Mouse (Mus musculus): Measurements from ENCODE around the gene Eif4ebp2. TPM values are rescaled to one million over a fixed set of nuclear protein-coding genes. Genes with fewer than 3 reads are reported as not detected.
A peak's percentile ranks its signal among the peaks of the same experiment; 100 is the strongest.

The Eif4ebp2 gene
- polyA plus RNA-seq, 1 experiment: 42.3 TPM

DNA sequence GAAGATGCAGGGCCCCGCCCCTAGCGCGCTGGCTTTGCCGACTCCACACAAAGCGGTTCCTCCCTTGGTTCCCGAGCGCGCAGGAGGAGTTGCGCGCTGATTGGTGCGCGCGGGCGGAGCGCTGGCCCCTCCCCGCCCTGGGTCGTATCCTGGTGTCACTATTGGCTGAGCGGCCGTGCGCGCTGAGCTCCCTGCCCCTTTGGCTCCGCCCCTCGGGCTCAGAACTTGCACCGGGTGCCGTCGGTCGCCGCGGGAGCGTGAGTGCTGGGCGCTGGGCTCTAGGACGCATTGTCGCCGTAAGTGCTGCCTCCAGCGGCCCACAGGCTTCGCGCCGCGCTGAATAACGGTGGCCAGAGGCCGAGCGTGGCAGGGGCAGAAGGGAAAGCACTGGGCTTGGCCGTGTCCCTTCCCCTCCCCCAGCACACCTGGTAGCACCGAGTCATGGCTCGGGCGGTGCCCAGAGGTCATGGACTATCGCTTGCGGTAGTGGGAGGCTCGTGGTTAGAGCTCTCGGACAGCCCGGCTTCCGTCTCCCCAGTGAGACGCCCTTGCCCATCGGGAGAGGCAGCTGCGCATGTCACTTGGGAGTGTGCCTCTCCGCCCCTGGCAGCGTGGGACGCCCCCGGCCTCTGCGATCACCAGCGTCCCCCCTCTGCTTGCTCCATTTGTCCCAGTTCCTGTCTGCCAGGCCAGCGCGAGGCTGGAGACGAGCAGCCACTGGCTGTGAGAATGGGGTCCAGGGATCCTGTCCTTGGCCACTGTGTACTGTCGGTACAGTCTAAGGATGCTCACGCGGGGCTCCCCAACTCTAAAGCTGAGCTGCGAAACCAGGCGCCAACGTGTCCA lies 23.4 kb upstream of the Eif4ebp2 start, which contains the start of gene Lrrc20:
TSS of gene Lrrc20 (plus strand) at position 208 of the 846 bp plus-strand sequence.
- peak within 1 kb of the TSS; percentile 67 for H3ac ChIP-seq (ENCODE audit: control insufficient read depth, insufficient read length, low read depth)
- H3K4me3 ChIP-seq (ENCODE audit: insufficient read depth, poor library complexity, severe bottlenecking): peak within 1 kb of the TSS; percentile 71
- no peaks in the 10 kb centered on the region for H3K36me3 ChIP-seq (ENCODE audit: control insufficient read depth, insufficient read depth)
- peaks cover 1% of the 10 kb centered on the region for H3K79me3 ChIP-seq (ENCODE audit: low read depth)
- H3K27me3 ChIP-seq (ENCODE audit: control insufficient read depth, insufficient read depth, insufficient read length): no peaks in the 10 kb centered on the region
- H3K79me2 ChIP-seq (ENCODE audit: control insufficient read depth, insufficient read depth): peaks cover 32% of the 10 kb centered on the region
- no peak for TF ChIP-seq FOSL1 (IDR thresholded peaks at IDR 0.05; ENCODE audit: insufficient read depth, low read length, poor library complexity, severe bottlenecking)
- no peak for TF ChIP-seq CEBPB (IDR thresholded peaks at IDR 0.05; ENCODE audit: low read depth)
- no peak for TF ChIP-seq MAX (IDR thresholded peaks at IDR 0.05)
- TF ChIP-seq USF1 (IDR thresholded peaks at IDR 0.05; ENCODE audit: low read depth): no peak
- TF ChIP-seq MYOD1 (IDR thresholded peaks at IDR 0.05; ENCODE audit: control insufficient read depth, insufficient read length, low read depth): peak; percentile 63
- TF ChIP-seq CTCF (IDR thresholded peaks at IDR 0.05; ENCODE audit: control insufficient read depth, insufficient read depth, insufficient read length): no peak

DNA sequence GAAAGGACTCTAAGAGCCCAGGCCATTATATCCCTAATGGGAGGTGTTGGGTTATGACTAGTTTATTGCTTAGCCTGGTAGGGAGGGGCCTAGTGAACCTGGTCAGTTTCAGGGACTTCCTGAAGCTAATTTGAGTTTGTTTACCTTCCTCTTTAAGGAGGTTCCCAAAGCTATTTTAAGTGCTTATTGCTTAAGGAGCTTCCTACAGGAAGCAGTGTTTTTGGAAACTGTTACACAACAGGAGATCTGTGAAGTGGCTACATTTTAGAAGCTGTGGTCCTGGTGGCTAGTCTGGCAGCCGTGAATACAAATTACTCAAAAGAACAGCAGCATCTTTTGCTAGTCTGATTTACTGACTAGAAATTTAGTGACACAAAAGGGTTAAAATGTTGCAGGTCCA lies 21.9 kb upstream of the Eif4ebp2 start:
- H3K79me3 ChIP-seq (ENCODE audit: low read depth): peaks cover 1% of the 10 kb centered on the region
- H3K36me3 ChIP-seq (ENCODE audit: control insufficient read depth, insufficient read depth): no peaks in the 10 kb centered on the region
- H3K79me2 ChIP-seq (ENCODE audit: control insufficient read depth, insufficient read depth): peaks cover 24% of the 10 kb centered on the region
- H3K4me3 ChIP-seq (ENCODE audit: insufficient read depth, poor library complexity, severe bottlenecking): no peak overlapping the region
- H3K27me3 ChIP-seq (ENCODE audit: control insufficient read depth, insufficient read depth, insufficient read length): no peaks in the 10 kb centered on the region
- TF ChIP-seq FOSL1 (IDR thresholded peaks at IDR 0.05; ENCODE audit: insufficient read depth, low read length, poor library complexity, severe bottlenecking): no peak
- TF ChIP-seq CTCF (IDR thresholded peaks at IDR 0.05; ENCODE audit: control insufficient read depth, insufficient read depth, insufficient read length): no peak
- no peak for TF ChIP-seq MAX (IDR thresholded peaks at IDR 0.05)
- no peak for TF ChIP-seq MYOD1 (IDR thresholded peaks at IDR 0.05; ENCODE audit: control insufficient read depth, insufficient read length, low read depth)
- TF ChIP-seq MYOG (IDR thresholded peaks at IDR 0.05; ENCODE audit: control insufficient read depth, extremely low read depth, insufficient read length): no peak
- TF ChIP-seq CEBPB (IDR thresholded peaks at IDR 0.05; ENCODE audit: low read depth): no peak
- TF ChIP-seq USF1 (IDR thresholded peaks at IDR 0.05; ENCODE audit: low read depth): no peak
- no peak overlapping the region for H3ac ChIP-seq (ENCODE audit: control insufficient read depth, insufficient read length, low read depth)

DNA sequence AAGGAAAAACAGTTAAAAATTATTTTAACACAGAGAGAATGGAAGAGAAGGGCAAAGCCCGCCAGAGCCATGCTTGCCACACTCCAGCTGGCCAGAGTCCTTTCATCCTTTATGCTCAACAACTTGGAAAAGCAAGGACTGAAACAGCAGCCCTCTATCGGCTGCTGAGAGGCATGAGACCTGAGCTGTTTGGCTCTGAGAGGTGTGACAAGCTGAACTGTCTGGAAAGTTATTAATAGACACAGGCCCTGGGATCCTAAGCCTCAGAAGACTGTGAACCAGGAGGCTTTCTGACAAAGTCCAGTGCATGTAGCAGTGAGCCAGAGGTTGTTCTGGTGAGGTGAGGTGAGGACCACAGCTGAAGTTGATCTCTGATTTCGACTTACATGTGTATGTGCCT lies 21.2 kb upstream of the Eif4ebp2 start:
- Histone ChIP-seq H3K27me3 (ENCODE audit: control insufficient read depth, insufficient read depth, insufficient read length) (no peaks in the 10 kb centered on the region), H3K79me3 (ENCODE audit: low read depth) (peaks cover 1% of the 10 kb centered on the region)
- no peak for TF ChIP-seq CEBPB (IDR thresholded peaks at IDR 0.05; ENCODE audit: low read depth)

DNA sequence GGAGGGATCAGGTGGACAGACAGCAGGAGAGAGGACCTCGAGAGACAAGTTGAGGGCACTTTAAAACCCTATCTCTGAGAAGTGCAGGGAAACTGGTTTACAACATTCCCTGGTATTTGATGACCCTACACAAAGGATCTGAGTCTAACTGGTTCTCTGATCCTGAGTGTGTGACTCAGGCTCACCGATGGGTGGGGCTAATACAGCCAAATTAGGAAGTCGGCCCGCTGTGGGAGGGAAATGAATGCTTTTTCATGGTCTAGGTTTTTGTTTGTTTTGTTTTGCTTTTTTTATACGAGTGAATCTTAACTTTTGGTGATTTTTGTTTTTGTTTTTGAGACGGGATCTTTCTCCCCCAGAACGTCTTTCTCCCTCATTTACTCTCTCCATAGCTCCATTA lies 16.4 kb upstream of the Eif4ebp2 start:
- H3K36me3 ChIP-seq (ENCODE audit: control insufficient read depth, insufficient read depth): no peaks in the 10 kb centered on the region
- H3K79me2 ChIP-seq (ENCODE audit: control insufficient read depth, insufficient read depth): no peaks in the 10 kb centered on the region
- H3ac ChIP-seq (ENCODE audit: control insufficient read depth, insufficient read length, low read depth): no peak overlapping the region
- H3K79me3 ChIP-seq (ENCODE audit: low read depth): no peaks in the 10 kb centered on the region
- no peak overlapping the region for H3K4me3 ChIP-seq (ENCODE audit: insufficient read depth, poor library complexity, severe bottlenecking)
- no peaks in the 10 kb centered on the region for H3K27me3 ChIP-seq (ENCODE audit: control insufficient read depth, insufficient read depth, insufficient read length)
- TF ChIP-seq FOSL1 (IDR thresholded peaks at IDR 0.05; ENCODE audit: insufficient read depth, low read length, poor library complexity, severe bottlenecking) (no peak), CEBPB (IDR thresholded peaks at IDR 0.05; ENCODE audit: low read depth) (no peak), MYOD1 (IDR thresholded peaks at IDR 0.05; ENCODE audit: control insufficient read depth, insufficient read length, low read depth) (no peak), USF1 (IDR thresholded peaks at IDR 0.05; ENCODE audit: low read depth) (no peak), MAX (IDR thresholded peaks at IDR 0.05) (no peak), CTCF (IDR thresholded peaks at IDR 0.05; ENCODE audit: control insufficient read depth, insufficient read depth, insufficient read length) (no peak), MYOG (IDR thresholded peaks at IDR 0.05; ENCODE audit: control insufficient read depth, extremely low read depth, insufficient read length) (no peak)

More for the DNA sequence above, 21.2 kb upstream of the Eif4ebp2 start:
- Histone ChIP-seq H3K4me3 (ENCODE audit: insufficient read depth, poor library complexity, severe bottlenecking) (no peak overlapping the region), H3ac (ENCODE audit: control insufficient read depth, insufficient read length, low read depth) (no peak overlapping the region), H3K36me3 (ENCODE audit: control insufficient read depth, insufficient read depth) (no peaks in the 10 kb centered on the region), H3K79me2 (ENCODE audit: control insufficient read depth, insufficient read depth) (peaks cover 18% of the 10 kb centered on the region)

DNA sequence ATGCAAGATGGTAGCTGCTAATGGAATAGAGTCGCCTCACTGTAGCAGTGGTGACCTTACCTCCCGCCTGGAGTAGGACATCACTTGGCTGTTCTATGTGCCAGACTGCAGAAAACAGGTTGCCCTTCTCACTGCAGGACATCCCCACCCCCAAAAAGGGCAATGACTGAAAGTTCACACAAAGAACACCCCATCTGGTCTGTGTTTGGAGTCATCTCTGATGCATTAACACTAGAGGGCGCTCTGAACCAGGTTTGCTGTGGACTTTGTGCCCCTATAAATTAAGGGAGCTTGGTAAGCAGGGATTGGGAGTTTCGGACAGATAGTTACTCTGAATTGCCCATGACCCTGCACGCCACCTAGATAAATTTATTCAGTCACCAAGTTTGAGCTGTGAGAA lies 14.4 kb upstream of the Eif4ebp2 start:
- Histone ChIP-seq H3K4me3 (ENCODE audit: insufficient read depth, poor library complexity, severe bottlenecking) (no peak overlapping the region), H3K36me3 (ENCODE audit: control insufficient read depth, insufficient read depth) (no peaks in the 10 kb centered on the region), H3K79me2 (ENCODE audit: control insufficient read depth, insufficient read depth) (no peaks in the 10 kb centered on the region), H3K27me3 (ENCODE audit: control insufficient read depth, insufficient read depth, insufficient read length) (no peaks in the 10 kb centered on the region), H3ac (ENCODE audit: control insufficient read depth, insufficient read length, low read depth) (no peak overlapping the region), H3K79me3 (ENCODE audit: low read depth) (no peaks in the 10 kb centered on the region)
- TF ChIP-seq CTCF (IDR thresholded peaks at IDR 0.05; ENCODE audit: control insufficient read depth, insufficient read depth, insufficient read length): peak; percentile 46
- TF ChIP-seq MYOD1 (IDR thresholded peaks at IDR 0.05; ENCODE audit: control insufficient read depth, insufficient read length, low read depth): no peak

DNA sequence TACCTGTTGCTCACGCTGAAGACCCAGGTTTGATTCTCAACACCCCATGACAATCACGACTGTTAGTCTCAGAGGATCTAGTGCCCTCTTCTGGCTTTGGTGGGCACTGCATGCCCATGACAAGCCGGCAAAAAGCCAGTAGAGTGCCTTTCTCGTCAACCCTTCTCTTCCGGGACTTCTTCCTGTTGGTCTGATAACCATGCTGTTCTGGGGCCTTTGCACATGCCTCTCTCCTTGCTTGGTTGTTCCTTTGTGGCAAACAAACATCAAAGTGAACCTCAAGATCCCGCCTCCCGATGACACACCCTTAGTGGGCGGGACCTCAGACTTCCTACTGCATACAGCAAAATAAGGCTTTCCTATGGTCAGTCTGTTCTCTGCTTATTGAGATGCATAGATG lies 13.8 kb upstream of the Eif4ebp2 start:
- H3K36me3 ChIP-seq (ENCODE audit: control insufficient read depth, insufficient read depth): no peaks in the 10 kb centered on the region
- H3ac ChIP-seq (ENCODE audit: control insufficient read depth, insufficient read length, low read depth): no peak overlapping the region
- no peaks in the 10 kb centered on the region for H3K79me2 ChIP-seq (ENCODE audit: control insufficient read depth, insufficient read depth)
- TF ChIP-seq FOSL1 (IDR thresholded peaks at IDR 0.05; ENCODE audit: insufficient read depth, low read length, poor library complexity, severe bottlenecking) (no peak), CTCF (IDR thresholded peaks at IDR 0.05; ENCODE audit: control insufficient read depth, insufficient read depth, insufficient read length) (peak; percentile 1), CEBPB (IDR thresholded peaks at IDR 0.05; ENCODE audit: low read depth) (no peak), USF1 (IDR thresholded peaks at IDR 0.05; ENCODE audit: low read depth) (no peak), MAX (IDR thresholded peaks at IDR 0.05) (no peak), MYOG (IDR thresholded peaks at IDR 0.05; ENCODE audit: control insufficient read depth, extremely low read depth, insufficient read length) (no peak), MYOD1 (IDR thresholded peaks at IDR 0.05; ENCODE audit: control insufficient read depth, insufficient read length, low read depth) (no peak)
- no peaks in the 10 kb centered on the region for H3K27me3 ChIP-seq (ENCODE audit: control insufficient read depth, insufficient read depth, insufficient read length)
- H3K79me3 ChIP-seq (ENCODE audit: low read depth): no peaks in the 10 kb centered on the region
- no peak overlapping the region for H3K4me3 ChIP-seq (ENCODE audit: insufficient read depth, poor library complexity, severe bottlenecking)
